Mouse (Mus musculus) frontal cortex, adult 2 months (tissue): ENCODE results near the gene Pkm. TPM values are rescaled to one million over a fixed set of nuclear protein-coding genes. Genes with fewer than 3 reads are reported as not detected.

Source experiments
- DNase-seq, 2 experiments: peaks; one replicate each; pipeline ENCODE4 v3.0.0; 2022; ENCODE audit warnings: low spot score in 1 of 2; ENCODE audit errors: extremely low spot score in 1 of 2
- polyA plus RNA-seq: library from polyadenylated mRNA; depleted of rRNA; stranded (reverse); fragments of >200 nt; gene quantifications from 2 replicates; pipeline ENCODE4 v1.2.3, GENCODE M21; 2012; rRNA removed

Pkm gene
- 1,290 and 1,497 TPM in 2 replicates for polyA plus RNA-seq

- peak; percentile 95 to 99 for DNase-seq
Measured at GRCm38 (mm10) chr9:59655958-59656634, at the start of gene Pkm. TSS of gene Pkm (plus strand) at chr9:59656368.

- no peak for DNase-seq
Measured at GRCm38 (mm10) chr9:59610950-59611349, 45.2 kb upstream of the Pkm start.

GRCm38 (mm10) chr9:59615797-59616196 is 40.4 kb upstream of the Pkm start:
- DNase-seq, result no peak

DNA sequence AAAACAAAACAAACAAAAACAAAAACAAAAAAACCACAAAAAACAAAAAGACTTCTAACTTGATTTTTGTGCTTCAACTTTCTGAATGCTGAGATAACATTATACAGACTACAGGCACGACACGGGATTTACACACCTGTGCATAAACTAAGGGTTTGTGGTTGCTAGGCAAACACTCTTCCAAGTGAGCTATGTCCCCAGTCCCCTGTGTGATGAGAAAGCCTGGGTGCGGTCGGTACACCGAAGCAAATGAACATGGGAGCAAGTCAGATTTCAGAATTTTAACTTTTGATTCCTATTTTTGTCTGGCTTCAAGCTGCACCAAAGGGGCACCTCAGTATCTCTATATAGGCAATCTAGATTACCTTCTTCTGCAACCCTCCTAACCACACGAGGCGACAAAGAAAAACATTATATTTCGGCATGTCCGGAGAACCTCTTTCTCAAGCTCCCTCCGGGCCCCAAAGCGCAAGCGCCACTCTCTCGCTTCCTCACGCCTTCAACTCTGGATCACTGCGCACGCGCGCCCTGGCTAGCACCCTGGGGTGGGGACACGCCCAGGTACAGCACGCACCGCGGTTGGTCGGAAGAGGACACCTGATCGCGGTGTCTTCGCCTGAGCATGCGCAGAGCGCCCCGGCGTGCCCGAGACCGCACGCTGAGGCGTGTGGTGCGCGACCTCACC is 39.4 kb upstream of the Pkm start, which contains the start of gene Parp6:
Gene Parp6 (plus strand): TSS at position 663 of the 685 bp plus-strand sequence.
- peak; percentile 98 to 100 for DNase-seq

DNA sequence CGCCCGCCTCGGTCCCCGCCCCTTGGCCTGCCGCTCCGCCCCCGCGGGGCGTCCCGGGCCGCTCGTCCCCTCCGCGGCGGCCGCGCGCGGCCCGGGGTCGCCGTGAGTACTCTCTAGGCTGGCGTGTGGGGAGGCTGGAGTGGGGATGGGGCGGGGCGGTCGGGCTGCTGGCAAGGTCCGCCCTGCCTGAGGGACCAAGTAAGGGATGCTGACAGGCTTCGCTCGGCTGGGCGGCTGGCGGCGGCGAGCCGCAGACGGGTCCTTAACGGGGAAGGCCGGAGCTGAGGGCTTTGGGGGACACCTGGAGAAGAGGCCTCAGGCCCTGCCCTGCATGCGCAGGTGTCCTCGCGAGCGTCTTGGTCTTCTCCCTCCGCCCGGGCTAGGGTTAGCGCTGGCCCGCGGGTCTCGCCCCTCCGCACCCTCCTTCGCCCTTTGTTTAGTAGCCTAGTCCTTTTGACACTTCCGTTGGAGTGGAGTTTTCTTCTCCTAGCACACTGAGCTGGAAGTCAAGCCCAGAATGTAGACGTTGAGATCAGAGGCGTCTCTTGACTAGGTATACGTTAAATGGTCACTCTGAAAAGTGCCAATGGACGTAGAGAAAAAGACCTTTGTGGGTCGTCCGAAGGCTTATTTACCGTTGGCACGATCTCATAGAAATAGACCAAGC is 38.7 kb upstream of the Pkm start:
- peak in 1 of 2 experiments; percentile 21 for DNase-seq

GRCm38 (mm10) chr9:59638372-59638771 is 17.8 kb upstream of the Pkm start:
- no peak for DNase-seq

DNA sequence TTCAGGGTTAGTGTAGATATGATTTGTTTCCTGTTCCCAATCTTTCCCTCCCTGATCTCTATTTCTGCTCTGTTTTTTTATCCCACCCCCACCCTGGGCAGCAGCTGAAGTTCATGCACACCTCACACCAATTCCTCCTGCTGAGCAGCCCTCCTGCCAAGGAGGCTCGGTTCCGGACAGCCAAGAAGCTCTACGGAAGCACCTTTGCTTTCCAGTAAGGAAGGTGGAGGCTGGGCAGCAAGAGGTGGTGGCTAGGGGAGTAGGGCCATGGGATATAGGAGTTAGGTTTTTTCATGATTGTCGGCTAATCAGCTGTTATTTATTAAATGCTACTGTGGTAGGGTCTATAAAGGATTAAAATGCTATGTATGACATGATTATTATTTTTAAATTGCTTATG is 16.2 kb upstream of the Pkm start:
- no peak for DNase-seq

DNA sequence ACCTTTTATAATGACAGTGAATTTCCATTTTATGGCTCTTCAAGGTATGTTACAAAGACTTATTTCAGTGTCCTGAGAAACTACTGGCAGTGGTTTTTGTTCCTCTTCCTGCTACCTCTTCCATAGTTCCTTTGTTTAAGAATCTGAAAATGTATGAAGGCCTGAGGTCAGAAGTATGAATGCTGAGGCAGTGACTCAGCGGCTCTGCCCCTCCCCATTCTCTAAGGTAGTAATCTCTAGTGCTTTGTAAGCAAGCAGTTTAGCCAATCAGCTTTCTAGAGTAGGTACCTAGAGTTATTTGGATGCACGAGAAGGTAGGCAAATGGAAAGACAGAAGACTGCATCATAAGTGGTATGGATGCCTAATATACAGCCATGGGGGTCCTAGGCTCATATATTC is 14.8 kb upstream of the Pkm start:
- DNase-seq, result no peak

GRCm38 (mm10) chr9:59649911-59650310 is 6.3 kb upstream of the Pkm start:
- no peak for DNase-seq

DNA sequence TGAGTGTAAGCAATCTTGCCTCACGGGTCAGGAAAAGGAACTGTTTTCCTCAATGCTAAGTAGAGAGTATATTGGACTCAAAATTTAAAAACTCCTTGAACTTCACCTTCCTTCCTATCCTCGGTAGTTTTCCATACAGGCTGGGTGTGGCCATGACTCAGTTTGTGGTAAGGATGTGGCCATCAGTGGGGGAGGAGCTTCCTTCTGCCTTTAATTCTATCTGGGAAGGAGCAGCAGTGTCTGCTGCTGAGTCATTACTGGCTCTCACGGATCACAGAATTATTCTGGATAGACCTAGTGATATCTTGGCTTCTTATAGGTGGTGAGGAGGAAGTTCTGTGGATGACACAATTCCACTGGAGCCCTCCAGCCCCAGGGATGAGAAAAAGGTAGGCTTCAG is 2.8 kb upstream of the Pkm start:
- peak in 1 of 2 experiments; percentile 75 for DNase-seq

DNA sequence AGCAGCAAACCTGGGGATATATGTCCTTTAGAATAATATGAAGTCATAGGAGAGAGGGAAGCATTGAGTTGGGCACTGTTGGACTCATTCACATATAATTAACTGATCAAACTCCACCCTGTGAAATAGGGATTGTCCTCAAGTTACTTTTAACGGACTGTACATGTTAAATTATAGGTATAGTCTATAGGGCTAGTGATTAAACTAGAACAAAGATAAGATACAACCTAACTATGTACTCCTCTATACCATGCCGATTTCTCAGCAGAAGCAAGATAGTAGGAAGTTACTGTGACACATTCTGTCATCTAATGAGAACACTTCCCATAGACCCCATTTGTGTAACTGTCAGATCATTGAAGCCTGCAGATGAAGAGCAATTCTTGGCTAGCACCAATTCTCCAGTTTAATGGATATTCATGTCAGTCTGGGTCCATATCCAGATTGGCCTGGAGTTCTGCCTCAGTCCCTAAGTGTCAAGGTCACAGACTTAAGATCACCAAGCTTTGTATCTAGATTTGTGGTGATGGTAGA is 1.7 kb upstream of the Pkm start:
- no peak for DNase-seq

DNA sequence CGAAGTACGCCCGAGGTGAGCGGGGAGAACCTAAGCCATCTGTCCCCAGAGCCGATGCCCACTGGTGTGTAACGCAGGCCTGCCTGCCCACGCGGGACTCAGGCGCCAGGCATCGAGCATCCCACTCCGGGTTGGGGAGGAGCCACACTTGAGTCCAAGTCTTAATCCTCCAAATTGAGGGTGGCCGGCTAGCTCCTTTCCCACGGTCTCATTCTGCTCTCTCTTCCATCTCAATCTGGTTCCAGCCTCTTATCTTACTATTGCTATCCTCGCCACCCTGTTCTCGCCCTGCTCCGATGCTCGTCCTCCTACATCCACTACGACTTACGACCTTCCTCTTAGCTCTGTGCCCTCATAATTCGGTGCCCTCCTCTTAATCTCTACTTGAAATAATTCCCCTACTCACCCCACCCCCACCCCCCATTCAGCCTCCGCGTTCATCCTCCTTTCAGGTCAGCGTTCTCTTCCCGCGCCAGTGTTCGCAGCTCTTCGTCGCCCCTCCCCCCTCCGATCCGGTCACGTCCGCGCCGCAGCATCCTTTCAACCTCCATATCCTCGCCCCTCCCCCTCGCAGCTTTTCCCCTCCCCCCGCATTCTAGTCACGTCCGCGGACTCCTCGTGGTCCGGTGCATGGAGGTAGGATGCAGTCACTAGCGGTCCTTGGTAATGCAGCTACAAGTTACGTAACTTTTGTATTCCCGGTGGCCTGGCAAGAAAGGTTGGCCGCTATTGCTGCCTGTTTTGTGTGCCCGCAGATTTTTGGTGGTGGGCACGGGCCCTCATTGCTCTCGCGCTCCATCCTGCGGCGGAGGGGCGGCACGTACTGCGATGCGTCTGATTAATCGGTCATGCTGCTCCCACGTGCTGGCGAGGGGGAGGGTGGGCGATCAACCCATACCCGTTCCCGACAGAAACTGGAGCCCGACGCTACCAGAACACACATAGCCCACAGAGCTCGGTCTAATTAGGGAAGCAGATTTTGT is 758 bp downstream of the Pkm start:
- DNase-seq, result peak; percentile 73 to 83

GRCm38 (mm10) chr9:59658146-59658545 is 2.0 kb downstream of the Pkm start:
- DNase-seq, result no peak

- peak; percentile 70 to 90 for DNase-seq
Measured at GRCm38 (mm10) chr9:59659036-59660026, 3.2 kb downstream of the Pkm start.

- DNase-seq, result no peak
Measured at GRCm38 (mm10) chr9:59660421-59660820, 4.3 kb downstream of the Pkm start.

DNA sequence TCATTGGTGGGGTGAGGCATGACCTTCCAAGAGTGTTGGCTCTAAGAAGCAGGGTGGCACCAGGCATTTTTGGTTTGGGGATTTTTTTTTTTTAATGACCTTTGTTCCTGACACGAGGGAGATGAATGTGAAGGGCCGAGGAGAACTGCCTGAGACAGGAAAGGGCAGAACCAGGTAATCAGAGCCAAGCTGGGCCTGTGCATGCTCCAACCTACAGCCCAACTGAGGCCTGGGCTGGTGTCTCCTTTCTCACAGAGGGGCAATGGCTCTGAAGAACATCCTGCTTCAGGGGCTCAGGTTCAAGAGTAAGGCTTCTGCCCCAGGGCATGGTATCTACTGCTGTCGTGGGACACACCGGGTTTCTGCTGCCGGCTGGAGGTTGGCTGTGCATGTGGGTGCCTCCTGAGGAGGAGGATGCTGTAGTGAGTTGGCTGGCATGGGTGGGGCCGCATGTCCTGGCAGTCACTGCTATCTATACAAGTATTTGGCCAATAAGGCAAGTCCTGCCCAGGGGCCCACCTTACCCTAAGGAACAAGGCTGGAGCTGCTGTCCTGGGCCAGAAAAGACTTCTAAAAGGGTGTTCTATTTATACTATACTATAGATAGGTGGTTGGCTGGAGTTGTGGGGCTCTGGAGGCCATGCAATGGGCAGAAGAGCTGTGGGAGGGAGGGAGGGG is 5.3 kb downstream of the Pkm start:
- no peak for DNase-seq

- DNase-seq, result no peak
Measured at GRCm38 (mm10) chr9:59663226-59663625, 7.1 kb downstream of the Pkm start.

GRCm38 (mm10) chr9:59663957-59664356 is 7.8 kb downstream of the Pkm start:
- DNase-seq, result no peak
